Mouse (Mus musculus): ENCODE measurements around the gene Hspa12b.
A peak's percentile ranks its signal among the peaks of the same experiment; 100 is the strongest.

DNA sequence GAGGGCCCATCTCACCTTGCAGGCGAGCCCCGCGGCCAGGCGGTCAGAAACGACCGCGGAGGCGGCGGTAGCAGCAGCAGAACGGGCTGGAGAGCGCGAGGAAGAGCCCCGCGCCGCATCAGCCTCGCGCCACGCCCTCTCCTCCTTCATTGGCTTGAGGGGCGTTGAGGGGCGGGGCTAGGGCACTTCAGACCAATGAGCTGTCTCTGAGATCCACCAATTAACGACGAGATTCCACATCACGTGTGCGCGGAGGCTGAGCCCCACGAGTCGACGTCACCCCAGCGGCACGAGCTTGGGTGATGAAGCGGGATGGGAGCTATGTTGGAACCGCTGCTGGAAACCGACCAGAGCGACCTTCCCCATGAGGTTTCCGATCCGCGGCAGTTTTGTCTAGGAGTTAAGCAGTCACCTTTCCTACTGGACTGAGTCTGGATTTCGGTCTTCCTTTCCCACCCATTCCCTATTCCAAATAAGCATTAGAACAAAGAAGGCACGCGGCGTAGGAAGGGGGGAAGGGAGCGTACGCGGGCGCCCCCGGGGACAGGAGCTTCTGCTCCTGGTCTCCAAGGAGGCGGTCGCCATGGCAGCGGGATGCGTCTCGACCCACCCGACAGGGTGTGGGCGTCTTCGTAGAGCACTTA is 33.0 kb downstream of the Hspa12b start, which contains the start of gene 1700037H04Rik:
- TF ChIP-seq CTCF (conservative IDR thresholded peaks at IDR 0.05; ENCODE audit: insufficient read depth, insufficient read length, low read depth, low read length) (no peak), POLR2A (IDR thresholded peaks at IDR 0.05; ENCODE audit: low read depth, low read length) (peak; percentile 87)

Measured in kidney, adult 2 months (tissue).